Mouse (Mus musculus) stomach, embryonic 14.5 days (tissue): Measurements from ENCODE around the gene Fcrl5. TPM values are rescaled to one million over a fixed set of nuclear protein-coding genes. Genes with fewer than 3 reads are reported as not detected.

ENCODE experiments used
- ATAC-seq: fragments of 200-750 bp; cut with Nextera tagmentation; 2 replicates; pipeline ENCODE4 v1.8.0; 2017; ENCODE audit warnings: low read depth, moderate TSS enrichment; ENCODE audit not compliant: insufficient number of reproducible peaks, insufficient read depth, low FRiP score
- H3K27ac ChIP-seq: fragments of 300-500 bp; sonication (generic); 2 replicates; pipeline ENCODE4 v1.5.1; 2014; ENCODE audit warnings: mild to moderate bottlenecking, low read length, moderate library complexity, mixed read lengths
- H3K27me3 ChIP-seq: fragments of 300-500 bp; sonication (generic); 2 replicates; pipeline ENCODE4 v1.6.1; 2014; ENCODE audit warnings: low read length, control low read depth, mixed read lengths; ENCODE audit not compliant: control insufficient read depth, insufficient read depth
- H3K36me3 ChIP-seq: fragments of 300-500 bp; sonication (generic); 2 replicates; pipeline ENCODE4 v1.6.1; 2014; ENCODE audit warnings: mild to moderate bottlenecking, control low read depth, low read length, moderate library complexity, mixed read lengths; ENCODE audit not compliant: control insufficient read depth, insufficient read depth
- H3K4me1 ChIP-seq: fragments of 300-500 bp; sonication (generic); 2 replicates; pipeline ENCODE4 v1.6.1; 2014; ENCODE audit warnings: low read length, control low read depth, mixed read lengths; ENCODE audit not compliant: control insufficient read depth, insufficient read depth
- H3K4me2 ChIP-seq: fragments of 300-500 bp; sonication (generic); replicated peaks from 2 replicates; pipeline ENCODE4 v1.6.1; 2014; ENCODE audit warnings: low read depth, low read length, control low read depth
- H3K4me3 ChIP-seq: fragments of 300-500 bp; sonication (generic); 2 replicates; pipeline ENCODE4 v1.5.1; 2014; ENCODE audit warnings: low read depth, low read length, control low read depth
- H3K9ac ChIP-seq: fragments of 300-500 bp; sonication (generic); replicated peaks from 2 replicates; pipeline ENCODE4 v1.6.1; 2014; ENCODE audit warnings: low read depth, mild to moderate bottlenecking, control low read depth, low read length, moderate library complexity, mixed read lengths
- H3K9me3 ChIP-seq: fragments of 300-500 bp; sonication (generic); 2 replicates; pipeline ENCODE4 v1.6.1; 2016; ENCODE audit warnings: low read depth, low read length, control low read depth; ENCODE audit not compliant: control insufficient read depth
- WGBS: fragments of 180-500 bp; shearing (Covaris S2); extraction: QIAGEN DNeasy Blood & Tissue Kit; methylation state at CpG from one replicate; pipeline ENCODE4 v1.1.7; 2014; 5-methylcytosine and 5-hydroxymethylcytosine counted together
- polyA plus RNA-seq: library from polyadenylated mRNA; unstranded; fragments of >200 nt; fragmentation: Nextera tagmentation; extraction: Ambion mirVana; gene quantifications from 2 replicates; pipeline ENCODE4 v1.2.1, GENCODE M21; 2014

Gene Fcrl5
- polyA plus RNA-seq: not detected in 2 replicates

GRCm38 (mm10) chr3:87435479-87435878 is at the start of gene Fcrl5:
Gene Fcrl5, plus strand, starts transcription at chr3:87435773.
- Histone ChIP-seq H3K9me3 (no peaks in the 10 kb centered on the region), H3K9ac (no peak within 1 kb of the TSS), H3K4me1 (no peaks in the 10 kb centered on the region), H3K27ac (no peak within 1 kb of the TSS), H3K4me2 (no peak within 1 kb of the TSS), H3K27me3 (no peaks in the 10 kb centered on the region), H3K4me3 (no peak within 1 kb of the TSS), H3K36me3 (no peaks in the 10 kb centered on the region)
- 85% methylated on average over 5 of the region's 5 CpGs for WGBS
- no peak for ATAC-seq

GRCm38 (mm10) chr3:87390935-87391334 is 44.6 kb upstream of the Fcrl5 start:
- H3K27me3 ChIP-seq: no peaks in the 10 kb centered on the region
- peak overlapping the region; percentile 64; the same call in 1 of the 2 replicates for H3K27ac ChIP-seq
- no peak overlapping the region for H3K4me2 ChIP-seq
- H3K9me3 ChIP-seq: no peaks in the 10 kb centered on the region
- ATAC-seq: 0 out of 2 replicates have a peak, but pooled peaks have one; percentile 33
- H3K36me3 ChIP-seq: no peaks in the 10 kb centered on the region
- no peak overlapping the region for H3K9ac ChIP-seq
- WGBS: 45% methylated on average over 1 of the region's 1 CpGs
- H3K4me3 ChIP-seq: no peak overlapping the region
- no peaks in the 10 kb centered on the region for H3K4me1 ChIP-seq

- Histone ChIP-seq H3K36me3 (no peaks in the 10 kb centered on the region), H3K4me2 (no peak overlapping the region), H3K4me3 (no peak overlapping the region), H3K9ac (no peak overlapping the region), H3K27me3 (no peaks in the 10 kb centered on the region), H3K9me3 (no peaks in the 10 kb centered on the region), H3K4me1 (no peaks in the 10 kb centered on the region), H3K27ac (no peak overlapping the region)
- no peak for ATAC-seq
- 70% methylated on average over 4 of the region's 4 CpGs for WGBS
Observed at GRCm38 (mm10) chr3:87398809-87399208, 36.8 kb upstream of the Fcrl5 start.

- no peaks in the 10 kb centered on the region for H3K27me3 ChIP-seq
- no peaks in the 10 kb centered on the region for H3K36me3 ChIP-seq
- no peak overlapping the region for H3K4me2 ChIP-seq
- no peak for ATAC-seq
- no peaks in the 10 kb centered on the region for H3K4me1 ChIP-seq
- no peak overlapping the region for H3K27ac ChIP-seq
- H3K4me3 ChIP-seq: no peak overlapping the region
- no peak overlapping the region for H3K9ac ChIP-seq
- WGBS: 85% methylated on average over 4 of the region's 4 CpGs
- no peaks in the 10 kb centered on the region for H3K9me3 ChIP-seq
Observed at GRCm38 (mm10) chr3:87399906-87400305, 35.7 kb upstream of the Fcrl5 start.

DNA sequence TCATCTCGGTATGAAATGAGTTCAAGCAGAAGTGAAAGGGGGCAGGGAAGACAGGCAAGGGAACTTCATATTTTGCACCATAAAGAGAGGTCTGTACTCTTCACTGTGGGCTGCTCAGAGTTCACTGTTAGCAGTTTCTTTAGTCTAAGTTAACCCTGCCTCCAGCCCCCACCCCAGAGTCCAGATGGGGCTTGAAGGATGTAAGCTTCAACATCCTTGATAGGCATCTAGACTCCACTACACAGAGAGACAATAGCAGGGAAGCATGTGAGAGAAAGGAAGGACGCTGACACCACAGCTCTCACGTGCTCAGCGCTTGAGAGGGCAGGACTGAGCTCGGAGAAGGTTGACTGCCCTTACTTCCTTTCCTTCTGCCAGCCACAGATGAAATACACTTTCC is 34.3 kb upstream of the Fcrl5 start:
- Histone ChIP-seq H3K27me3 (no peaks in the 10 kb centered on the region), H3K4me3 (no peak overlapping the region), H3K9ac (no peak overlapping the region), H3K27ac (no peak overlapping the region), H3K4me1 (no peaks in the 10 kb centered on the region), H3K4me2 (no peak overlapping the region), H3K9me3 (no peaks in the 10 kb centered on the region), H3K36me3 (no peaks in the 10 kb centered on the region)
- no peak for ATAC-seq
- WGBS: 55% methylated on average over 5 of the region's 5 CpGs

DNA sequence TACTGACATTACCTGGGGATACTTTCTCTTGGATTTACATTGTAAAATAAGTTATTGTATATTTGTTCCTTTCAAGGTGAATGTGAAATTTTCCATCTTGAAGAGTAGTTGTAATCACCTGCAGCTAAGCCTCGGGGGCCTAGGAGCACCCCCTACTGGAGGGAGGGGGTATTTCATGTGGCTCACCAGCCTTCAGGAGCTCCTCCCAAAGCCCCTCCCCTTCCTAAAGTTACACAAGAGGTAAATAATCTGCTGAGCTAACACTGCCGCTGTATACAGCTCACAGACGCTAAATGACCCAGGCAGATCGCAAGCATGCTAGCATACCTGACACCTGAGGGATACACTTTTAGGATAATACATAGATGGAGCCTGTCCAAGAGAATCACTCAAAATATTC is 27.4 kb upstream of the Fcrl5 start:
- H3K4me2 ChIP-seq: no peak overlapping the region
- no peaks in the 10 kb centered on the region for H3K36me3 ChIP-seq
- no peak overlapping the region for H3K4me3 ChIP-seq
- H3K27me3 ChIP-seq: no peaks in the 10 kb centered on the region
- ATAC-seq: no peak
- 18% methylated on average over 4 of the region's 4 CpGs for WGBS
- no peak overlapping the region for H3K27ac ChIP-seq
- no peak overlapping the region for H3K9ac ChIP-seq
- H3K9me3 ChIP-seq: no peaks in the 10 kb centered on the region
- no peaks in the 10 kb centered on the region for H3K4me1 ChIP-seq

GRCm38 (mm10) chr3:87409196-87409935 is 26.2 kb upstream of the Fcrl5 start:
- no peak for ATAC-seq
- no peaks in the 10 kb centered on the region for H3K36me3 ChIP-seq
- no peaks in the 10 kb centered on the region for H3K4me1 ChIP-seq
- no peak overlapping the region for H3K27ac ChIP-seq
- H3K4me2 ChIP-seq: no peak overlapping the region
- no peak overlapping the region for H3K9ac ChIP-seq
- no peak overlapping the region for H3K4me3 ChIP-seq
- no peaks in the 10 kb centered on the region for H3K9me3 ChIP-seq
- 87% methylated on average over 4 of the region's 4 CpGs for WGBS
- H3K27me3 ChIP-seq: no peaks in the 10 kb centered on the region

DNA sequence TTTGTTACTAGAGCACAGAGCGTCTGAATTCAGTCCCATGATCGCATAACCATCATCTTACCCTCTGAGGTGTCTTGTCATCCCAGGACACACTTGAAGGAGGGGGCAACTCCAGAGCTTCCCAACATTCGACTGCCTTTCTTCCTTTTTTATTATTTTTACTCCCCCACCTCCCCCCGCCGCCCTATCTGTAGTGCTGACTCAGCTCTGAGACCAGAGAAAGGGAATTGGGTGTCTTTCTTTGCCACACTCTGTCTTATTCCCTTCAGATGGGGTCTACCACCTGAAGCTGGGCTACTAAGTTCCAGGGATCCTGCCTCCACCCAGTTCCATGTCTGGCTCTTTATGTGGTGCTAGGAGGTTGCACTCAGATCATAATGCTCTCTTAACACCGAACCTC is 25.0 kb upstream of the Fcrl5 start:
- Histone ChIP-seq H3K4me1 (no peaks in the 10 kb centered on the region), H3K4me3 (no peak overlapping the region), H3K4me2 (no peak overlapping the region), H3K36me3 (no peaks in the 10 kb centered on the region), H3K27me3 (no peaks in the 10 kb centered on the region), H3K9me3 (no peaks in the 10 kb centered on the region), H3K9ac (no peak overlapping the region), H3K27ac (no peak overlapping the region)
- no peak for ATAC-seq
- 78% methylated on average over 6 of the region's 6 CpGs for WGBS

DNA sequence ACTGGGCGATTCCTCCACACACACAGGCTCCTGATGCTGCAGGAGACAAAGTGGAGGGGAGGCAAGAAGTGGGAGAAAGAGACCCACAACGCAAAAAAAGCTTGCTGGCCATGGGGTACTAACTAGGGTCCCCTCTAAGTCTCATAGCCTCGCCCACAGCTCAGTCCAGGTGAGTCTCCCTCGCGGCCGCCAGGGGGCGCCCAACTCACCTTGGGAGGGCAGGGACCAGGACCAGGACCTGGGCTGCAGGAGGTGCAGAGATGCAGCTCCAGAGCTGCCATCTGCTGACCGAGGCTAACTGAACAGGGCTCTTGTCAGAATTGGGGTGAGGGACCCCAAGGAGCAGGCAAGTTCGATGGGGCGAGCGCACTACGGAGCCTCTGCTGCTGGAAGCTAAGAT is 24.4 kb upstream of the Fcrl5 start:
- WGBS: 11% methylated on average over 12 of the region's 12 CpGs

More for the DNA sequence above, 24.4 kb upstream of the Fcrl5 start:
- Histone ChIP-seq H3K36me3 (no peaks in the 10 kb centered on the region), H3K27ac (no peak overlapping the region), H3K9ac (no peak overlapping the region), H3K27me3 (no peaks in the 10 kb centered on the region), H3K4me1 (no peaks in the 10 kb centered on the region), H3K4me2 (no peak overlapping the region), H3K4me3 (no peak overlapping the region), H3K9me3 (no peaks in the 10 kb centered on the region)
- 0 out of 2 replicates have a peak, but pooled peaks have one; percentile 72 for ATAC-seq
